Mouse (Mus musculus): ENCODE measurements around the gene Krtap17-1. TPM values are rescaled to one million over a fixed set of nuclear protein-coding genes. Genes with fewer than 3 reads are reported as not detected.

Gene Krtap17-1
- polyA plus RNA-seq (2012; rRNA removed), result not detected in 2 replicates

DNA sequence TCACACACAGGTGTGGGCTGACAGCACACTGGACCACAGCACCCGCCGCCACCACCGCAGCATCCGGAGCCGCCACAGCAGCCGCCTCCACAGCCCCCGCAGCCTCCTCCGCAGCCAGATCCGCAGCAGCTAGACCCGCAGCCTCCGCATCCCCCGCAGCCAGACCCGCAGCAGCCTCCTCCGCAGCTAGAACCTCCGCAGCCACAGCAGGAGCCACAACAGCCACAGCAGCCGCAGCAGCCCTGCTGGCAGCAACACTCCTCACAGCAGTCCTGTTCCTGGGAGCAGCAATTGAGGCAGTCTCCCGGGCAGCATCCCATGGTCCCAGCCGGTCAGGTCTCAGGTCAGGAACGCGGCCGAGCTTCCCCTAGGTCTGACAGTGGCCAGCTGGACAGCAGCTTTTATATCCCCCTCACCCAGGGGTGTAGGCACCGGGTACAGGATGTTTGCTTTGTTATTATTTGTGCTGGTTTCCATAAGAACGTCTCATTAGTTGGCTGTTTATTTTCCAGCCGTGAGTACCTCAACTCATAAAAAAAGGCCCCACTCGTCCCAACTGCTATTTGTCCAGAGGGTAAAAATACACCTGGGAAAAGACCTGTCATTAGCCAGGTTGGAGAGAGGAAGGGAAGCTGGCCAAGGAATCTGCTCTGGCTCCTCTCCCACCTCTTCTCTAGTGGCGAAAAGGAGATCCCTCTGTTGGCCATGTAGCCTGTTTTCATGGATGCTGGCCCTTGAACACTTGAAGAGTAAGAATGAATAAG lies at the start of gene Krtap17-1:
TSS of gene Krtap17-1 (minus strand) at position 375 of the 764 bp plus-strand sequence.
- H3K27me3 ChIP-seq (ENCODE audit: control insufficient read depth, insufficient read depth, low read length), result peaks cover 6% of the 10 kb centered on the region
- TF ChIP-seq POLR2A (IDR thresholded peaks at IDR 0.05; ENCODE audit: low read depth, low read length) (no peak), CTCF (IDR thresholded peaks at IDR 0.05; ENCODE audit: extremely low read depth, insufficient read length, insufficient replicate concordance, low read depth, low read length) (no peak)
- no peak within 1 kb of the TSS for H3K4me3 ChIP-seq (ENCODE audit: low read depth, low read length)
- 11% methylated on average over 22 of the region's 26 CpGs for WGBS
- H3K36me3 ChIP-seq (ENCODE audit: control insufficient read depth, insufficient read depth, low read length), result no peaks in the 10 kb centered on the region
- H3K4me1 ChIP-seq (ENCODE audit: control insufficient read depth, insufficient read depth, insufficient read length, low read length), result no peaks in the 10 kb centered on the region
- no peak within 1 kb of the TSS for H3K27ac ChIP-seq (ENCODE audit: insufficient read depth, low read depth, low read length)

DNA sequence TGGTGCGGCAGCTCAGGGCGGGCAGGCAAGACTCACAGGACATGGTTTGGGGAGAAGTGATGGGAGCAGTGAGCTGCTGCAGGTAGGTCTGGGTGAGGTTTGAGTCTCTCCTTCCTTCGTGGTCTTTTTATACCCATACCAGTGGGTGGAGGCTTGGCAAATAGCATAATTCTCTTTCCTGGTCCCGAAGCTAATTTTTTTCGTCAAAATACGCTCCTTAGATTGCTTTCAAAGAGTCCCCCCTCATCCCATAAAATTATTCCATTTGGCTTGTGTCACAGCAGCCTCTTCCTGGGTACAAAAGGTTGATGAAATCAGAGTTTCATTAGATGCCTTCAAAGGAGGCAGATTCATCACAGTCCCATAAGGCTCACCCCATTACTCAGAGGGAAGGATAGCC lies 47.7 kb upstream of the Krtap17-1 start, which contains the start of gene Krt34:
TSS of gene Krt34 (minus strand) at position 101 of the 400 bp plus-strand sequence.
- Histone ChIP-seq H3K27me3 (ENCODE audit: control insufficient read depth, insufficient read depth, low read length) (no peaks in the 10 kb centered on the region), H3K4me3 (ENCODE audit: low read depth, low read length) (no peak within 1 kb of the TSS), H3K27ac (ENCODE audit: insufficient read depth, low read depth, low read length) (no peak within 1 kb of the TSS), H3K36me3 (ENCODE audit: control insufficient read depth, insufficient read depth, low read length) (no peaks in the 10 kb centered on the region), H3K4me1 (ENCODE audit: control insufficient read depth, insufficient read depth, insufficient read length, low read length) (peaks cover 5% of the 10 kb centered on the region)
- 93% methylated on average over 6 of the region's 6 CpGs for WGBS
- no peak for TF ChIP-seq POLR2A (IDR thresholded peaks at IDR 0.05; ENCODE audit: low read depth, low read length)
- no peak for TF ChIP-seq CTCF (IDR thresholded peaks at IDR 0.05; ENCODE audit: extremely low read depth, insufficient read length, insufficient replicate concordance, low read depth, low read length)

DNA sequence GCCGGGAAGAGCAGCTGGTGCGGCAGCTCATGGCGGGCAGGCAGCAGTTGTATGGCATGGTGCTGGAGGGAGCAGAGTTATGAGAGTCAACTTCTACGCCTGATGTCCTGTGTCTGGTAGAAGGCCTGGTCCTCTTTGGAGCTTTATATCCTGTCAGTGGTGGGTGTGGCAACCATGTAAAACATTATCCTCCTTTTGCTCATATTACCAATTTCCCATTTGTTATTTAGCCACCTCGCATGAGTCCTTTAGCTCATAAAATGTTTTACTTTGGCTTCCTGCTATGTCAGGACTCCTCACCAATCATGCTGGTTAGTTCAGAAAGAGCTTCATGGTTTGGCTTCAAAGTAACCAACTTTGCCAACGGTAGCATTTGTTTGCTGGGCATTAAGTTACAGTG lies 36.0 kb upstream of the Krtap17-1 start, which contains the start of gene Krt33b:
TSS of gene Krt33b (minus strand) at position 101 of the 400 bp plus-strand sequence.
- no peak for TF ChIP-seq POLR2A (IDR thresholded peaks at IDR 0.05; ENCODE audit: low read depth, low read length)
- TF ChIP-seq CTCF (IDR thresholded peaks at IDR 0.05; ENCODE audit: extremely low read depth, insufficient read length, insufficient replicate concordance, low read depth, low read length), result no peak
- H3K27ac ChIP-seq (ENCODE audit: insufficient read depth, low read depth, low read length), result no peak within 1 kb of the TSS
- 83% methylated on average over 6 of the region's 6 CpGs for WGBS
- H3K4me1 ChIP-seq (ENCODE audit: control insufficient read depth, insufficient read depth, insufficient read length, low read length), result 0 out of 2 replicates have a peak, but pooled peaks cover 2% of the 10 kb centered on the region
- H3K27me3 ChIP-seq (ENCODE audit: control insufficient read depth, insufficient read depth, low read length), result no peaks in the 10 kb centered on the region
- no peak within 1 kb of the TSS for H3K4me3 ChIP-seq (ENCODE audit: low read depth, low read length)
- no peaks in the 10 kb centered on the region for H3K36me3 ChIP-seq (ENCODE audit: control insufficient read depth, insufficient read depth, low read length)

DNA sequence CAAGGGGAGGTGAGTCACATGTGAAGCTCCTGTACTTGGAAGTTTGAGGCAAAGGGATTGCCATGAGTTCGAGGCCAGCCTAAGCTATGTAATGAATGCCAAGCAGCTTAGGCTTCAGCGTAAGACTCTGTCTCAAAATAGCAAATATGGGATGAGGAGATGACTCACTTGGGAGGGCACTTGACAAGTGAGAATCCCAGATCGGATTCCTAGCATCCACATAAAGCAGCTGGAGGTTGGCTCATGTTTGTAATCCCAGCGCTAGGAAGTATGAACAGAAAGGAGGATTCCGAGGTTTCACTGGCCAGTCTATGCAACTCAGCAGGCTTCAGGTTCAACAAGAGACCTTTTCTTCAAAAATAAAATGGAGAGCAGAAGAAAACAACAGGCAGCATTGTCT lies 27.6 kb upstream of the Krtap17-1 start:
- TF ChIP-seq CTCF (IDR thresholded peaks at IDR 0.05; ENCODE audit: extremely low read depth, insufficient read length, insufficient replicate concordance, low read depth, low read length), result no peak
- no peak for TF ChIP-seq POLR2A (IDR thresholded peaks at IDR 0.05; ENCODE audit: low read depth, low read length)
- Histone ChIP-seq H3K36me3 (ENCODE audit: control insufficient read depth, insufficient read depth, low read length) (no peaks in the 10 kb centered on the region), H3K27ac (ENCODE audit: insufficient read depth, low read depth, low read length) (no peak overlapping the region), H3K4me1 (ENCODE audit: control insufficient read depth, insufficient read depth, insufficient read length, low read length) (no peaks in the 10 kb centered on the region), H3K4me3 (ENCODE audit: low read depth, low read length) (no peak overlapping the region), H3K27me3 (ENCODE audit: control insufficient read depth, insufficient read depth, low read length) (no peaks in the 10 kb centered on the region)
- 78% methylated on average over 5 of the region's 5 CpGs for WGBS

DNA sequence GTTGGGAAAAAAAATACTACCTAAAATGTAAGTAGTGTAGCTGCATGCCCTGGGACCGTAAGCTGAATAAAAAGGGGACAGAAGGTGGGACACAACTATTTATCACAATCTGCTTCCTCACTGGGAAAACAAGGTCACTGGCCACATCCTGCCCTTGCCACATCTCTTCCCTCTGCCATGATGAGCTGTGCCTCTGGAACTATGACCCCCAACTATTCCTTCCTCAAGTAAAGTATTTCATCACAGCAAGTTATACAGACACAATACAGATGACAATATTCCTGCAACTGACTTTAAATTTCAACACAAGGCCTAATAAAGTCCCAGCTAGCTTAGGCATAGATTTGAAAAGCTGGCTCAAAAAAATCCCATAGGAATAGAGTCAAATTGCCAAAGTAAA lies 25.7 kb upstream of the Krtap17-1 start:
- Histone ChIP-seq H3K36me3 (ENCODE audit: control insufficient read depth, insufficient read depth, low read length) (no peaks in the 10 kb centered on the region), H3K27ac (ENCODE audit: insufficient read depth, low read depth, low read length) (no peak overlapping the region), H3K4me3 (ENCODE audit: low read depth, low read length) (no peak overlapping the region), H3K4me1 (ENCODE audit: control insufficient read depth, insufficient read depth, insufficient read length, low read length) (no peaks in the 10 kb centered on the region), H3K27me3 (ENCODE audit: control insufficient read depth, insufficient read depth, low read length) (no peaks in the 10 kb centered on the region)
- no peak for TF ChIP-seq POLR2A (IDR thresholded peaks at IDR 0.05; ENCODE audit: low read depth, low read length)
- no peak for TF ChIP-seq CTCF (IDR thresholded peaks at IDR 0.05; ENCODE audit: extremely low read depth, insufficient read length, insufficient replicate concordance, low read depth, low read length)
- WGBS, result 94% methylated on average over 1 of the region's 1 CpGs

DNA sequence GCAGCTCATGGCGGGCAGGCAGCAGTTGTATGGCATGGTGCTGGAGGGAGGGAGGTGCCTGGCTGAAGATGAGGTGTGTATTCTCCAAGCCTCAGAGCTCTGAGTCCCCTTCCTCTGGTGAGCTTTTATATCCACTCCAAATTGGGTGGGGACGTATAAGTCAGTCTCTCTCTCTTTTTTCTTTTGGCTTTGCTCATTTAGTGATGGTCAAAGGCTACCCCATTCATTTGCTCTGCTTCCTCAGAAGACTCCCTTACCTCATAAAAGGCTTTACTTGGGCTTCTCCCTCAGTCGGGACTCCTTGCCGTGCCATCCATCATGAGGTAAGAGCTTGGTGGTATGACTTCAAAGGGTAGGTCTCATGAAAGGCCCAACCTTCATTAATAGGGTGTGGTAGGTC lies 22.3 kb upstream of the Krtap17-1 start, which contains the start of gene Krt33a:
TSS of gene Krt33a (minus strand) at position 101 of the 400 bp plus-strand sequence.
- TF ChIP-seq CTCF (IDR thresholded peaks at IDR 0.05; ENCODE audit: extremely low read depth, insufficient read length, insufficient replicate concordance, low read depth, low read length) (no peak), POLR2A (IDR thresholded peaks at IDR 0.05; ENCODE audit: low read depth, low read length) (no peak)
- Histone ChIP-seq H3K36me3 (ENCODE audit: control insufficient read depth, insufficient read depth, low read length) (no peaks in the 10 kb centered on the region), H3K4me1 (ENCODE audit: control insufficient read depth, insufficient read depth, insufficient read length, low read length) (no peaks in the 10 kb centered on the region), H3K27ac (ENCODE audit: insufficient read depth, low read depth, low read length) (no peak within 1 kb of the TSS), H3K27me3 (ENCODE audit: control insufficient read depth, insufficient read depth, low read length) (no peaks in the 10 kb centered on the region), H3K4me3 (ENCODE audit: low read depth, low read length) (no peak within 1 kb of the TSS)
- WGBS, result 67% methylated on average over 4 of the region's 4 CpGs

DNA sequence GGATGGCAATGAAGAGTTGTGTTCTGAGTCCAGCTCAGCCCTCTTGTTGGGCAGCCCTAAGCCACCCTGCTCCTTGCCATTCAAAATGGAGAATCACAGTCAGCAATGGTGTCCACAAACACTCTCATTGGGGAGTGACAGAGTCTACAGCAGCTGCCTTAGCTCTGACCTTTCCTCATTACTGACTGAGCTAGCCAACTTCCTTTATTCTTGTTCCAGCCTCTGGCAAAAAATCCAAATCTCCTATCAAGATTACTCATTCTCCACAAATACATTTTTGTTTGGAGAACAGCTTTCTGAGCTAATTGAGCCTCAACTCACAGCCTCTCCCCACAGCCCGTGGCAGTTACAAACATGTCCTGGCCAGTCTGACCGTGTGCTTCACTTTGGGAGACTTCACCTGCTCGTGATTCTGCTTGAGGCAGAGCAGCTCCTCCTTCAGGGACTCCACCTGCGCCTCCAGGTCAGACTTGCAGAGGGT lies 19.9 kb upstream of the Krtap17-1 start:
- WGBS, result 20% methylated on average over 4 of the region's 4 CpGs

More for the DNA sequence above, 19.9 kb upstream of the Krtap17-1 start:
- TF ChIP-seq CTCF (IDR thresholded peaks at IDR 0.05; ENCODE audit: extremely low read depth, insufficient read length, insufficient replicate concordance, low read depth, low read length), result no peak
- TF ChIP-seq POLR2A (IDR thresholded peaks at IDR 0.05; ENCODE audit: low read depth, low read length), result no peak
- Histone ChIP-seq H3K27me3 (ENCODE audit: control insufficient read depth, insufficient read depth, low read length) (no peaks in the 10 kb centered on the region), H3K4me1 (ENCODE audit: control insufficient read depth, insufficient read depth, insufficient read length, low read length) (no peaks in the 10 kb centered on the region), H3K27ac (ENCODE audit: insufficient read depth, low read depth, low read length) (no peak overlapping the region), H3K4me3 (ENCODE audit: low read depth, low read length) (no peak overlapping the region), H3K36me3 (ENCODE audit: control insufficient read depth, insufficient read depth, low read length) (no peaks in the 10 kb centered on the region)

Data from small intestine, adult 2 months (tissue).